Mouse (Mus musculus) embryonic fibroblast, embryonic 13.5 days (primary cell): Measurements from ENCODE around the gene Tmem102.

Source experiments
- CTCF ChIP-seq: IDR thresholded peaks from 2 replicates; pipeline ENCODE4 v1.5.1; 2011; ENCODE audit warnings: mild to moderate bottlenecking, control low read depth, low read length, moderate library complexity, borderline replicate concordance; ENCODE audit not compliant: insufficient read depth
- POLR2A ChIP-seq: IDR thresholded peaks from 2 replicates; pipeline ENCODE4 v1.6.1; 2011; ENCODE audit warnings: low read depth, mild to moderate bottlenecking, control low read depth, low read length, moderate library complexity

- TF ChIP-seq POLR2A (no peak), CTCF (no peak)
These were observed 11.1 kb upstream of the Tmem102 start for GRCm38 (mm10) chr11:69816520-69816919.
